Mouse (Mus musculus) MEL (cell line): ENCODE results near the gene Cxcl10. TPM values are rescaled to one million over a fixed set of nuclear protein-coding genes. Genes with fewer than 3 reads are reported as not detected.
A peak's percentile ranks its signal among the peaks of the same experiment; 100 is the strongest.

Experiments used
- DNase-seq: peaks from one replicate; pipeline ENCODE4 v3.0.0; 2011; ENCODE audit warnings: low read depth, low spot score
- H3K27ac ChIP-seq: 2 replicates; pipeline ENCODE4 v1.5.1; 2012; ENCODE audit warnings: low read depth, mild to moderate bottlenecking, control low read depth, low read length, moderate library complexity; ENCODE audit not compliant: control insufficient read depth
- H3K27me3 ChIP-seq, 2 experiments: fragments of 150-350 bp in 1 of 2; sonication (generic) in 1 of 2; 2 replicates each; pipeline ENCODE4 v1.6.1; 2012; ENCODE audit warnings: low read length in 2 of 2, mild to moderate bottlenecking in 2 of 2, improper control_type of control experiment in 1 of 2, moderate library complexity in 1 of 2; ENCODE audit not compliant: insufficient read depth in 2 of 2, control insufficient read depth in 1 of 2
- H3K36me3 ChIP-seq, 2 experiments: 2 replicates each; pipeline ENCODE4 v1.6.1; 2012 to 2014; ENCODE audit warnings: low read length in 2 of 2, improper control_type of control experiment in 1 of 2, inconsistent platforms in 1 of 2, mild to moderate bottlenecking in 1 of 2; ENCODE audit not compliant: insufficient read depth in 2 of 2, control insufficient read depth in 1 of 2
- H3K4me1 ChIP-seq, 2 experiments: fragments of 150-350 bp in 1 of 2; sonication (generic) in 1 of 2; 2 replicates each; pipeline ENCODE4 v1.6.1; 2012; ENCODE audit warnings: low read length in 2 of 2, improper control_type of control experiment in 1 of 2, mild to moderate bottlenecking in 1 of 2; ENCODE audit not compliant: insufficient read depth in 2 of 2, control insufficient read depth in 1 of 2
- H3K4me3 ChIP-seq, 2 experiments: fragments of 150-350 bp in 1 of 2; sonication (generic) in 1 of 2; 2 replicates each; pipeline ENCODE4 v1.5.1; 2012; ENCODE audit warnings: low read depth in 2 of 2, low read length in 2 of 2, mild to moderate bottlenecking in 2 of 2, moderate library complexity in 2 of 2, control low read depth in 1 of 2, improper control_type of control experiment in 1 of 2; ENCODE audit not compliant: control insufficient read depth in 1 of 2, insufficient read depth in 1 of 2
- H3K79me2 ChIP-seq: 2 replicates; pipeline ENCODE4 v1.6.1; 2012; ENCODE audit warnings: mild to moderate bottlenecking, low read length, moderate library complexity; ENCODE audit not compliant: control insufficient read depth, poor library complexity, insufficient read depth
- H3K9ac ChIP-seq: 2 replicates; pipeline ENCODE4 v1.6.1; 2012; ENCODE audit warnings: low read depth, mild to moderate bottlenecking, control low read depth, low read length, moderate library complexity; ENCODE audit not compliant: control insufficient read depth, poor library complexity, severe bottlenecking
- H3K9me3 ChIP-seq: fragments of 150-350 bp; sonication (generic); replicated peaks from 2 replicates; pipeline ENCODE4 v1.6.1; 2012; ENCODE audit warnings: mild to moderate bottlenecking, low read length, improper control_type of control experiment, moderate library complexity; ENCODE audit not compliant: insufficient read depth
- CHD1 ChIP-seq: IDR thresholded peaks from 2 replicates; pipeline ENCODE4 v1.6.1; 2012; ENCODE audit warnings: low read depth, mild to moderate bottlenecking, inconsistent platforms, low read length, improper control_type of control experiment
- E2F4 ChIP-seq: IDR thresholded peaks from 2 replicates; pipeline ENCODE4 v1.6.1; 2011; ENCODE audit warnings: low read depth, low read length, improper control_type of control experiment, borderline replicate concordance
- ELF1 ChIP-seq: IDR thresholded peaks from 2 replicates; pipeline ENCODE4 v1.6.1; 2014; ENCODE audit warnings: low read depth, mild to moderate bottlenecking, inconsistent platforms, low read length, improper control_type of control experiment, moderate library complexity
- EP300 ChIP-seq, 2 experiments: IDR thresholded peaks; 2 replicates each; pipeline ENCODE4 v1.6.1; 2011; ENCODE audit warnings: improper control_type of control experiment in 2 of 2, low read length in 2 of 2, low read depth in 1 of 2, mild to moderate bottlenecking in 1 of 2
- ETS1 ChIP-seq: IDR thresholded peaks from 2 replicates; pipeline ENCODE4 v1.6.1; 2012; ENCODE audit warnings: low read depth, mild to moderate bottlenecking, inconsistent platforms, low read length, improper control_type of control experiment, moderate library complexity
- GATA1 ChIP-seq: IDR thresholded peaks from 2 replicates; pipeline ENCODE4 v1.6.1; 2011; ENCODE audit warnings: low read depth, low read length, improper control_type of control experiment
- KAT2A ChIP-seq: conservative IDR thresholded peaks from 2 replicates; pipeline ENCODE4 v1.6.1; 2012; ENCODE audit warnings: low read depth, low read length, improper control_type of control experiment, inconsistent platforms
- MAX ChIP-seq: IDR thresholded peaks from 2 replicates; pipeline ENCODE4 v1.6.1; 2011; ENCODE audit warnings: low read length, improper control_type of control experiment
- MAZ ChIP-seq: IDR thresholded peaks from 2 replicates; pipeline ENCODE4 v1.6.1; 2012; ENCODE audit warnings: low read depth, mild to moderate bottlenecking, inconsistent platforms, low read length, improper control_type of control experiment
- MEF2A ChIP-seq: IDR thresholded peaks from 2 replicates; pipeline ENCODE4 v1.6.1; 2014; ENCODE audit warnings: low read depth, mild to moderate bottlenecking, inconsistent platforms, low read length, improper control_type of control experiment; ENCODE audit not compliant: poor library complexity, insufficient replicate concordance, severe bottlenecking; ENCODE audit errors: extremely low read depth
- MYB ChIP-seq: IDR thresholded peaks from 2 replicates; pipeline ENCODE4 v1.6.1; 2011; ENCODE audit warnings: mild to moderate bottlenecking, low read depth, low read length, improper control_type of control experiment
- MYC ChIP-seq: IDR thresholded peaks from 2 replicates; pipeline ENCODE4 v1.6.1; 2011; ENCODE audit warnings: low read depth, mild to moderate bottlenecking, low read length, improper control_type of control experiment, moderate library complexity
- POLR2AphosphoS2 ChIP-seq: IDR thresholded peaks from 2 replicates; pipeline ENCODE4 v1.6.1; 2011; ENCODE audit warnings: low read length, improper control_type of control experiment
- POLR2AphosphoS5 ChIP-seq: IDR thresholded peaks from 2 replicates; pipeline ENCODE4 v1.6.1; 2012; ENCODE audit warnings: low read depth, borderline replicate concordance, mild to moderate bottlenecking, inconsistent platforms, low read length, moderate library complexity, mixed read lengths
- RAD21 ChIP-seq: IDR thresholded peaks from 2 replicates; pipeline ENCODE4 v1.6.1; 2011; ENCODE audit warnings: mild to moderate bottlenecking, low read depth, low read length, improper control_type of control experiment
- SIN3A ChIP-seq: IDR thresholded peaks from 2 replicates; pipeline ENCODE4 v1.6.1; 2012; ENCODE audit warnings: low read length, improper control_type of control experiment, inconsistent platforms
- SMC3 ChIP-seq: IDR thresholded peaks from 2 replicates; pipeline ENCODE4 v1.6.1; 2011; ENCODE audit warnings: low read depth, low read length, improper control_type of control experiment
- TAL1 ChIP-seq: IDR thresholded peaks from 2 replicates; pipeline ENCODE4 v1.6.1; 2012; ENCODE audit warnings: mild to moderate bottlenecking, inconsistent platforms, low read length, moderate library complexity, mixed read lengths
- TCF12 ChIP-seq: IDR thresholded peaks from 2 replicates; pipeline ENCODE4 v1.6.1; 2014; ENCODE audit warnings: low read depth, mild to moderate bottlenecking, inconsistent platforms, low read length, improper control_type of control experiment, moderate library complexity
- USF1 ChIP-seq: IDR thresholded peaks from 2 replicates; pipeline ENCODE4 v1.6.1; 2014; ENCODE audit warnings: low read depth, mild to moderate bottlenecking, inconsistent platforms, low read length, improper control_type of control experiment, moderate library complexity
- USF2 ChIP-seq, 2 experiments: IDR thresholded peaks; 2 replicates each; pipeline ENCODE4 v1.6.1; 2011 to 2012; ENCODE audit warnings: improper control_type of control experiment in 2 of 2, low read length in 2 of 2, borderline replicate concordance in 1 of 2, inconsistent platforms in 1 of 2, low read depth in 1 of 2, mild to moderate bottlenecking in 1 of 2; ENCODE audit not compliant: insufficient read depth in 1 of 2
- ZC3H11A ChIP-seq: IDR thresholded peaks from 2 replicates; pipeline ENCODE4 v1.6.1; 2012; ENCODE audit warnings: low read depth, mild to moderate bottlenecking, inconsistent platforms, low read length, improper control_type of control experiment
- ZKSCAN1 ChIP-seq: IDR thresholded peaks from 2 replicates; pipeline ENCODE4 v1.6.1; 2012; ENCODE audit warnings: low read depth, mild to moderate bottlenecking, inconsistent platforms, low read length, improper control_type of control experiment, moderate library complexity
- ZMIZ1 ChIP-seq: IDR thresholded peaks from 2 replicates; pipeline ENCODE4 v1.6.1; 2012; ENCODE audit warnings: low read depth, mild to moderate bottlenecking, inconsistent platforms, low read length, improper control_type of control experiment, moderate library complexity
- ZNF384 ChIP-seq: IDR thresholded peaks from 2 replicates; pipeline ENCODE4 v1.6.1; 2012; ENCODE audit warnings: low read depth, mild to moderate bottlenecking, inconsistent platforms, low read length, improper control_type of control experiment
- polyA plus RNA-seq, 2 experiments: library from polyadenylated mRNA; stranded (reverse) in 1 of 2; unstranded in 1 of 2; fragments of >175 nt in 1 of 2; fragments of >200 nt in 1 of 2; gene quantifications; 2 replicates each; pipeline versions ENCODE4 v1.2.1 to v1.2.4; 2012; ENCODE audit warnings: low replicate concordance in 2 of 2, low read depth in 1 of 2; ENCODE audit not compliant: insufficient read length in 2 of 2, insufficient read depth in 1 of 2, missing spikeins in 1 of 2
- total RNA-seq: library from RNA; depleted of rRNA; stranded (reverse); fragments of 300-350 nt; gene quantifications from 2 replicates; pipeline ENCODE4 v1.2.3, GENCODE M21; 2012

Cxcl10 gene
- total and polyA plus RNA-seq, 3 experiments, result 0.11 TPM; not detected in 2

DNA sequence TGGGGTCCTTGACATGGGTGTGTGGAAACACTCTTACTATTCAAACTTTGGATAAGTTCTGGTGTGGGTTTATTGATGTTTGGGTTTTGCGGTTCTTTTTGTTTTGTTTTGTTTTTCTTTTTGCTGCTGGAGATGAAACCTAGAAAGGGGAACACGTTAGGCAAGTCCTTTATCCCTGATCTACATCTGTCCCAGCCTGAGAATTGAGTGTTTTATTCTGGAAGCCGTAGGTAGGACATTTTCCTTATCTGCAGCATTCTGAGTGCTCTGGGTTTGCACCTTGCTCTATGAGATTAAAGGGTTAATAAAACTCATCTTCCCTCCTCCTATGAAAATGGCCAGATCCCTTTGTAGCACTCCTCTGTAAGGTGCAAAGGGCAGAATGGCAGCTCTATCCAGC lies 47.1 kb upstream of the Cxcl10 start (continued):
- TF ChIP-seq KAT2A (no peak), GATA1 (peak; percentile 71), ETS1 (0 out of 2 replicates have a peak, but pooled peaks have one; percentile 14), MEF2A (no peak), ZMIZ1 (no peak), ZNF384 (no peak)

DNA sequence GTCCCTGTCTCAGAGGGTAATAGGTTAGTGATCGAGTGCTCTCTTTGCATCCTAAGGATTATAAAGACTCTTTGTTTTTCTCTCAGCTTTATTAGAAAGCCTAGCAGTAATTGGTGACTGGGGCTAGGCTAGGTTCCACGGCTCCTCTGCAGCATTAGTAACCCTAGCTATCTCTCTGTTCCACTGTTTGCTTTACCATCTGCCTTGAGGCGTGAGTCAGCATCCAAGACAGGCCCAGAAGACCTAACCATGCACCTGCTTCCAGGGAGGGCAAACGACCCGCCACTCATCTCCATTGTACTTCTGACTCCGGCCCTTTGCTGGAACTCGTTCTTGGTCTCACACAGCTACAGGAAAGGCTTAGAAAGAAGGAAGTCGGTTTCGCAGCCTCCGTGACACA lies 45.2 kb upstream of the Cxcl10 start:
- Histone ChIP-seq H3K36me3 (peaks cover 0 to 16% of the 10 kb centered on the region in 2 experiments; a peak in 2 of 4 replicates), H3K27ac (no peak overlapping the region), H3K79me2 (no peaks in the 10 kb centered on the region), H3K4me3 (no peak overlapping the region), H3K4me1 (peaks cover 0 to 23% of the 10 kb centered on the region in 2 experiments; a peak in 2 of 4 replicates), H3K9me3 (no peaks in the 10 kb centered on the region), H3K27me3 (no peaks in the 10 kb centered on the region; a peak in 1 of 4 replicates), H3K9ac (no peak overlapping the region)
- no peak for DNase-seq
- no peak for TF ChIP-seq ZKSCAN1
- no peak for TF ChIP-seq USF1
- no peak for TF ChIP-seq ZNF384
- TF ChIP-seq CHD1, result no peak
- no peak for TF ChIP-seq MAX
- TF ChIP-seq TCF12, result no peak
- no peak for TF ChIP-seq POLR2AphosphoS2
- no peak for TF ChIP-seq SMC3
- TF ChIP-seq RAD21, result no peak
- no peak for TF ChIP-seq MYC
- TF ChIP-seq MAZ, result no peak
- no peak for TF ChIP-seq ZMIZ1

DNA sequence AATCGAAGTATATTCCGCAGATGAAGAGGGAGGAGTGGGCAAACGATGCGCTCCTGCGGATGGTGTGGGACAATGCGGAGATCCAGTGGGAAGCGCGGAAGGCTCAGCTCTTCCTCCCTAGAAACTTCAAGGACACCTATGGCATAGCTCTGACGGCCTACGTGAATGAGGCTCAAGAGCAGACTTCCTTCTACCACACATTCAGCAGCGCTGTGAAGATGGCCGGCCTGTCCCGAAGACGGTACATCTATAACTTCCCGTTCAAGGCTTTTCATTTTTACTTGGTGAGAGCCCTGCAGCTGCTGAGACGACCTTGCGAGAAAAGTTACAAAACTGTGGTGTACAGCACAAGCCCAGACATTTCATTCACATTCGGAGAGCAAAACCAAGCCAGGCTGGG lies 43.9 kb upstream of the Cxcl10 start:
- H3K9me3 ChIP-seq, result no peaks in the 10 kb centered on the region
- TF ChIP-seq SIN3A (no peak), KAT2A (no peak), USF2 (IDR thresholded peaks at IDR 0.05; ENCODE audit: borderline replicate concordance in 1 of 2, insufficient read depth in 1 of 2, low read depth in 1 of 2, low read length in 2 of 2) (no peak), CHD1 (no peak), EP300 (IDR thresholded peaks at IDR 0.05; ENCODE audit: low read depth in 1 of 2, low read length in 2 of 2) (no peak), E2F4 (no peak), ELF1 (no peak), TAL1 (no peak), POLR2AphosphoS2 (no peak), POLR2AphosphoS5 (no peak), MYB (no peak), ZC3H11A (no peak), USF1 (no peak)
- TF ChIP-seq, all 39 proteins: peak for 0
- peaks cover 0 to 14% of the 10 kb centered on the region in 2 experiments; a peak in 2 of 4 replicates for H3K36me3 ChIP-seq
- H3K79me2 ChIP-seq, result no peaks in the 10 kb centered on the region
- H3K4me1 ChIP-seq, result peaks cover 0 to 18% of the 10 kb centered on the region in 2 experiments; a peak in 2 of 4 replicates
- H3K9ac ChIP-seq, result no peak overlapping the region
- no peak overlapping the region for H3K27ac ChIP-seq
- H3K27me3 ChIP-seq, result no peaks in the 10 kb centered on the region; a peak in 1 of 4 replicates
- no peak overlapping the region for H3K4me3 ChIP-seq
- no peak for DNase-seq
